Mouse (Mus musculus) cortical plate, adult 2 months (tissue): ENCODE data around the gene Blmh.

ENCODE experiments used
- CTCF ChIP-seq: fragments of 200-500 bp; IDR thresholded peaks from 2 replicates; pipeline ENCODE4 v1.5.1; 2011; ENCODE audit warnings: mild to moderate bottlenecking, control low read depth, low read length; ENCODE audit not compliant: insufficient read depth; ENCODE audit errors: extremely low read depth
- POLR2A ChIP-seq: fragments of 200-500 bp; IDR thresholded peaks from 2 replicates; pipeline ENCODE4 v1.6.1; 2011; ENCODE audit warnings: mild to moderate bottlenecking, low read length, control low read depth; ENCODE audit not compliant: insufficient read depth; ENCODE audit errors: extremely low read depth

DNA sequence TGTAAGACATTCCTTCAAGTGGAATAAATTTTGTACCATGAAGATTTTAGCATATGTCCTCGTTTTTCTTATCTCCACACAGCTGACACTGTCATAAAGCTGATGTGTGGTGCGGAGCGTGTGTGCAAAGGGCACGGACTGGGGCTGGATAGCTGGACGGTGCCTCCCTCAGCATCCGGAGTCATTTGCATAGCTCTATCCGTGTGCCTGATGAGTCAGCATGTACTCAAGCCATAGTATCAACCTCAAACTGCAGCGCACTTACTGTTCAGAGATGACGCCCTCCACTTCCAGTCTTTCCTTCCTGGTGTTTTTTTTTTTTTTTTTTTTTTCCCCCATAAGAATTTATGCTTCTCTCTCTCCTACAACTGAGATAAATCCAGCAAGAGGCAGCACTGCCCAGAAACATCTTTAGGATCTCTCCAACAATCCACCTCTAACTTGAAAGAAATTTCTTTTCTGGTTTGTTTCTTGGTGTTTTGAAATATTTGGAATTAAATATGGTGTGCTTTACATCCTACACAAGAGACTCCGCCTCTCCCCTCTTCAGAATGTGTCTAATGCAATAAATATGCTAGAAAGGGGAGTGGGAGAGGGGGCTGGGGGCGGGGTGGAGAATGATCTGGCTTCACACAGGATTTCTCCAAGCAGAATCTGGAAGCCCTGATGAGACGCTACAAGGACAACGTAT lies 7.9 kb upstream of the Blmh start:
- no peak for TF ChIP-seq CTCF
- no peak for TF ChIP-seq POLR2A
